Mouse (Mus musculus): ENCODE results near the gene Lmod2. TPM values are rescaled to one million over a fixed set of nuclear protein-coding genes. Genes with fewer than 3 reads are reported as not detected.

Gene Lmod2
- polyA plus RNA-seq, 1 experiment from 2014 or later: 0.47 TPM

- H3K27ac ChIP-seq (ENCODE audit: low read length): no peak overlapping the region
- peaks cover 12% of the 10 kb centered on the region; the same call in 1 of the 2 replicates for H3K36me3 ChIP-seq (ENCODE audit: insufficient read depth, low read length)
- no peak overlapping the region for H3K4me3 ChIP-seq (ENCODE audit: low read depth, low read length)
- WGBS: 84% methylated on average over 7 of the region's 7 CpGs
- H3K27me3 ChIP-seq (replicated peaks; ENCODE audit: insufficient read depth, low read length): no peaks in the 10 kb centered on the region
- no peaks in the 10 kb centered on the region for H3K4me1 ChIP-seq (ENCODE audit: insufficient read depth, low read depth, low read length)
- H3K4me2 ChIP-seq (replicated peaks; ENCODE audit: low read depth, low read length): no peak overlapping the region
- DNase-seq (ENCODE audit: low spot score) (no peak), ATAC-seq (peak; percentile 55)
- TF ChIP-seq CTCF (IDR thresholded peaks at IDR 0.05): no peak
- TF ChIP-seq EP300 (IDR thresholded peaks at IDR 0.05): no peak
- no peak overlapping the region for H3K9ac ChIP-seq (replicated peaks; ENCODE audit: low read depth)
- no peaks in the 10 kb centered on the region for H3K9me3 ChIP-seq (ENCODE audit: low read length)
Measured at GRCm38 (mm10) chr6:24612074-24612755, 14.7 kb downstream of the Lmod2 start.

GRCm38 (mm10) chr6:24613346-24613745 is 15.8 kb downstream of the Lmod2 start:
- 94% methylated on average over 6 of the region's 6 CpGs for WGBS
- no peak for TF ChIP-seq EP300 (IDR thresholded peaks at IDR 0.05)
- TF ChIP-seq CTCF (IDR thresholded peaks at IDR 0.05): no peak
- Histone ChIP-seq H3K4me1 (ENCODE audit: insufficient read depth, low read depth, low read length) (no peaks in the 10 kb centered on the region), H3K9me3 (ENCODE audit: low read length) (no peaks in the 10 kb centered on the region), H3K27ac (ENCODE audit: low read length) (no peak overlapping the region), H3K4me3 (ENCODE audit: low read depth, low read length) (no peak overlapping the region), H3K36me3 (ENCODE audit: insufficient read depth, low read length) (peaks cover 12% of the 10 kb centered on the region; the same call in 1 of the 2 replicates), H3K9ac (replicated peaks; ENCODE audit: low read depth) (no peak overlapping the region), H3K4me2 (replicated peaks; ENCODE audit: low read depth, low read length) (no peak overlapping the region), H3K27me3 (replicated peaks; ENCODE audit: insufficient read depth, low read length) (no peaks in the 10 kb centered on the region)
- DNase-seq (ENCODE audit: low spot score): no peak
- no peak for ATAC-seq

GRCm38 (mm10) chr6:24613918-24614317 is 16.4 kb downstream of the Lmod2 start:
- no peaks in the 10 kb centered on the region for H3K9me3 ChIP-seq (ENCODE audit: low read length)
- H3K9ac ChIP-seq (replicated peaks; ENCODE audit: low read depth): no peak overlapping the region
- TF ChIP-seq EP300 (IDR thresholded peaks at IDR 0.05): no peak
- no peak overlapping the region for H3K27ac ChIP-seq (ENCODE audit: low read length)
- H3K4me1 ChIP-seq (ENCODE audit: insufficient read depth, low read depth, low read length): no peaks in the 10 kb centered on the region
- ATAC-seq (no peak), DNase-seq (ENCODE audit: low spot score) (no peak)
- peaks cover 12% of the 10 kb centered on the region; the same call in 1 of the 2 replicates for H3K36me3 ChIP-seq (ENCODE audit: insufficient read depth, low read length)
- H3K4me2 ChIP-seq (replicated peaks; ENCODE audit: low read depth, low read length): no peak overlapping the region
- H3K27me3 ChIP-seq (replicated peaks; ENCODE audit: insufficient read depth, low read length): no peaks in the 10 kb centered on the region
- no peak overlapping the region for H3K4me3 ChIP-seq (ENCODE audit: low read depth, low read length)
- 90% methylated on average over 4 of the region's 4 CpGs for WGBS

GRCm38 (mm10) chr6:24616746-24617145 is 19.2 kb downstream of the Lmod2 start:
- no peak overlapping the region for H3K4me2 ChIP-seq (replicated peaks; ENCODE audit: low read depth, low read length)
- TF ChIP-seq EP300 (IDR thresholded peaks at IDR 0.05): no peak
- no peak for TF ChIP-seq CTCF (IDR thresholded peaks at IDR 0.05)
- no peaks in the 10 kb centered on the region for H3K4me1 ChIP-seq (ENCODE audit: insufficient read depth, low read depth, low read length)
- H3K9me3 ChIP-seq (ENCODE audit: low read length): no peaks in the 10 kb centered on the region
- no peak overlapping the region for H3K9ac ChIP-seq (replicated peaks; ENCODE audit: low read depth)
- no peak for DNase-seq (ENCODE audit: low spot score)
- peaks cover 12% of the 10 kb centered on the region; the same call in 1 of the 2 replicates for H3K36me3 ChIP-seq (ENCODE audit: insufficient read depth, low read length)
- no peak for ATAC-seq
- no peak overlapping the region for H3K4me3 ChIP-seq (ENCODE audit: low read depth, low read length)
- WGBS: 89% methylated on average over 4 of the region's 4 CpGs
- no peak overlapping the region for H3K27ac ChIP-seq (ENCODE audit: low read length)
- H3K27me3 ChIP-seq (replicated peaks; ENCODE audit: insufficient read depth, low read length): no peaks in the 10 kb centered on the region

GRCm38 (mm10) chr6:24619285-24620045 is 21.9 kb downstream of the Lmod2 start:
- Histone ChIP-seq H3K9me3 (ENCODE audit: low read length) (no peaks in the 10 kb centered on the region), H3K4me2 (replicated peaks; ENCODE audit: low read depth, low read length) (no peak overlapping the region), H3K27me3 (replicated peaks; ENCODE audit: insufficient read depth, low read length) (no peaks in the 10 kb centered on the region), H3K9ac (replicated peaks; ENCODE audit: low read depth) (no peak overlapping the region), H3K4me1 (ENCODE audit: insufficient read depth, low read depth, low read length) (no peaks in the 10 kb centered on the region), H3K36me3 (ENCODE audit: insufficient read depth, low read length) (peaks cover 20% of the 10 kb centered on the region; the same call in 1 of the 2 replicates), H3K27ac (ENCODE audit: low read length) (no peak overlapping the region), H3K4me3 (ENCODE audit: low read depth, low read length) (no peak overlapping the region)
- DNase-seq (ENCODE audit: low spot score): no peak
- WGBS: 64% methylated on average over 5 of the region's 6 CpGs
- no peak for TF ChIP-seq CTCF (IDR thresholded peaks at IDR 0.05)
- no peak for ATAC-seq

GRCm38 (mm10) chr6:24620936-24621335 is 23.4 kb downstream of the Lmod2 start:
- no peak overlapping the region for H3K27ac ChIP-seq (ENCODE audit: low read length)
- 0 out of 2 replicates have a peak, but pooled peaks cover 20% of the 10 kb centered on the region for H3K36me3 ChIP-seq (ENCODE audit: insufficient read depth, low read length)
- ATAC-seq (no peak), DNase-seq (ENCODE audit: low spot score) (no peak)
- H3K27me3 ChIP-seq (replicated peaks; ENCODE audit: insufficient read depth, low read length): no peaks in the 10 kb centered on the region
- H3K9ac ChIP-seq (replicated peaks; ENCODE audit: low read depth): no peak overlapping the region
- TF ChIP-seq CTCF (IDR thresholded peaks at IDR 0.05): no peak
- no peak for TF ChIP-seq EP300 (IDR thresholded peaks at IDR 0.05)
- no peak overlapping the region for H3K4me2 ChIP-seq (replicated peaks; ENCODE audit: low read depth, low read length)
- no peaks in the 10 kb centered on the region for H3K9me3 ChIP-seq (ENCODE audit: low read length)
- H3K4me1 ChIP-seq (ENCODE audit: insufficient read depth, low read depth, low read length): no peaks in the 10 kb centered on the region
- no peak overlapping the region for H3K4me3 ChIP-seq (ENCODE audit: low read depth, low read length)
- 68% methylated on average over 2 of the region's 2 CpGs for WGBS

Data from lung, postnatal 0 days (tissue).